Mouse (Mus musculus) MEL (cell line): ENCODE results near the gene Pcca. TPM values are rescaled to one million over a fixed set of nuclear protein-coding genes. Genes with fewer than 3 reads are reported as not detected.

Experiments used
- DNase-seq: peaks from one replicate; pipeline ENCODE4 v3.0.0; 2011; ENCODE audit warnings: low read depth, low spot score
- H3K27ac ChIP-seq: 2 replicates; pipeline ENCODE4 v1.5.1; 2012; ENCODE audit warnings: low read depth, mild to moderate bottlenecking, control low read depth, low read length, moderate library complexity; ENCODE audit not compliant: control insufficient read depth
- H3K27me3 ChIP-seq, 2 experiments: fragments of 150-350 bp in 1 of 2; sonication (generic) in 1 of 2; 2 replicates each; pipeline ENCODE4 v1.6.1; 2012; ENCODE audit warnings: low read length in 2 of 2, mild to moderate bottlenecking in 2 of 2, improper control_type of control experiment in 1 of 2, moderate library complexity in 1 of 2; ENCODE audit not compliant: insufficient read depth in 2 of 2, control insufficient read depth in 1 of 2
- H3K36me3 ChIP-seq, 2 experiments: 2 replicates each; pipeline ENCODE4 v1.6.1; 2012 to 2014; ENCODE audit warnings: low read length in 2 of 2, improper control_type of control experiment in 1 of 2, inconsistent platforms in 1 of 2, mild to moderate bottlenecking in 1 of 2; ENCODE audit not compliant: insufficient read depth in 2 of 2, control insufficient read depth in 1 of 2
- H3K4me1 ChIP-seq, 2 experiments: fragments of 150-350 bp in 1 of 2; sonication (generic) in 1 of 2; 2 replicates each; pipeline ENCODE4 v1.6.1; 2012; ENCODE audit warnings: low read length in 2 of 2, improper control_type of control experiment in 1 of 2, mild to moderate bottlenecking in 1 of 2; ENCODE audit not compliant: insufficient read depth in 2 of 2, control insufficient read depth in 1 of 2
- H3K4me3 ChIP-seq, 2 experiments: fragments of 150-350 bp in 1 of 2; sonication (generic) in 1 of 2; 2 replicates each; pipeline ENCODE4 v1.5.1; 2012; ENCODE audit warnings: low read depth in 2 of 2, low read length in 2 of 2, mild to moderate bottlenecking in 2 of 2, moderate library complexity in 2 of 2, control low read depth in 1 of 2, improper control_type of control experiment in 1 of 2; ENCODE audit not compliant: control insufficient read depth in 1 of 2, insufficient read depth in 1 of 2
- H3K79me2 ChIP-seq: 2 replicates; pipeline ENCODE4 v1.6.1; 2012; ENCODE audit warnings: mild to moderate bottlenecking, low read length, moderate library complexity; ENCODE audit not compliant: control insufficient read depth, poor library complexity, insufficient read depth
- H3K9ac ChIP-seq: 2 replicates; pipeline ENCODE4 v1.6.1; 2012; ENCODE audit warnings: low read depth, mild to moderate bottlenecking, control low read depth, low read length, moderate library complexity; ENCODE audit not compliant: control insufficient read depth, poor library complexity, severe bottlenecking
- H3K9me3 ChIP-seq: fragments of 150-350 bp; sonication (generic); replicated peaks from 2 replicates; pipeline ENCODE4 v1.6.1; 2012; ENCODE audit warnings: mild to moderate bottlenecking, low read length, improper control_type of control experiment, moderate library complexity; ENCODE audit not compliant: insufficient read depth
- CHD1 ChIP-seq: IDR thresholded peaks from 2 replicates; pipeline ENCODE4 v1.6.1; 2012; ENCODE audit warnings: low read depth, mild to moderate bottlenecking, inconsistent platforms, low read length, improper control_type of control experiment
- CHD2 ChIP-seq: IDR thresholded peaks from 2 replicates; pipeline ENCODE4 v1.6.1; 2011; ENCODE audit warnings: low read length, improper control_type of control experiment
- CTCF ChIP-seq, 3 experiments: IDR thresholded peaks in 2 of 3; conservative IDR thresholded peaks in 1 of 3; 2 replicates each; pipeline ENCODE4 v1.5.1; 2011 to 2012; ENCODE audit warnings: low read length in 3 of 3, low read depth in 2 of 3, mild to moderate bottlenecking in 2 of 3, improper control_type of control experiment in 1 of 3, inconsistent platforms in 1 of 3, mixed read lengths in 1 of 3, moderate library complexity in 1 of 3; ENCODE audit not compliant: control insufficient read depth in 1 of 3, insufficient read depth in 1 of 3, poor library complexity in 1 of 3, severe bottlenecking in 1 of 3
- ELF1 ChIP-seq: IDR thresholded peaks from 2 replicates; pipeline ENCODE4 v1.6.1; 2014; ENCODE audit warnings: low read depth, mild to moderate bottlenecking, inconsistent platforms, low read length, improper control_type of control experiment, moderate library complexity
- EP300 ChIP-seq, 2 experiments: IDR thresholded peaks; 2 replicates each; pipeline ENCODE4 v1.6.1; 2011; ENCODE audit warnings: improper control_type of control experiment in 2 of 2, low read length in 2 of 2, low read depth in 1 of 2, mild to moderate bottlenecking in 1 of 2
- ETS1 ChIP-seq: IDR thresholded peaks from 2 replicates; pipeline ENCODE4 v1.6.1; 2012; ENCODE audit warnings: low read depth, mild to moderate bottlenecking, inconsistent platforms, low read length, improper control_type of control experiment, moderate library complexity
- MAZ ChIP-seq: IDR thresholded peaks from 2 replicates; pipeline ENCODE4 v1.6.1; 2012; ENCODE audit warnings: low read depth, mild to moderate bottlenecking, inconsistent platforms, low read length, improper control_type of control experiment
- MEF2A ChIP-seq: IDR thresholded peaks from 2 replicates; pipeline ENCODE4 v1.6.1; 2014; ENCODE audit warnings: low read depth, mild to moderate bottlenecking, inconsistent platforms, low read length, improper control_type of control experiment; ENCODE audit not compliant: poor library complexity, insufficient replicate concordance, severe bottlenecking; ENCODE audit errors: extremely low read depth
- MXI1 ChIP-seq: IDR thresholded peaks from 2 replicates; pipeline ENCODE4 v1.6.1; 2011; ENCODE audit warnings: mild to moderate bottlenecking, low read depth, low read length, improper control_type of control experiment
- NELFE ChIP-seq: IDR thresholded peaks from 2 replicates; pipeline ENCODE4 v1.6.1; 2011; ENCODE audit warnings: low read depth, low read length, improper control_type of control experiment
- POLR2A ChIP-seq, 2 experiments: IDR thresholded peaks; 2 replicates each; pipeline ENCODE4 v1.6.1; 2011 to 2012; ENCODE audit warnings: low read length in 2 of 2, mild to moderate bottlenecking in 2 of 2, control low read depth in 1 of 2, improper control_type of control experiment in 1 of 2, low read depth in 1 of 2, moderate library complexity in 1 of 2; ENCODE audit not compliant: control insufficient read depth in 1 of 2, insufficient read depth in 1 of 2, poor library complexity in 1 of 2
- POLR2AphosphoS5 ChIP-seq: IDR thresholded peaks from 2 replicates; pipeline ENCODE4 v1.6.1; 2012; ENCODE audit warnings: low read depth, borderline replicate concordance, mild to moderate bottlenecking, inconsistent platforms, low read length, moderate library complexity, mixed read lengths
- RAD21 ChIP-seq: IDR thresholded peaks from 2 replicates; pipeline ENCODE4 v1.6.1; 2011; ENCODE audit warnings: mild to moderate bottlenecking, low read depth, low read length, improper control_type of control experiment
- SIN3A ChIP-seq: IDR thresholded peaks from 2 replicates; pipeline ENCODE4 v1.6.1; 2012; ENCODE audit warnings: low read length, improper control_type of control experiment, inconsistent platforms
- TBP ChIP-seq: IDR thresholded peaks from 2 replicates; pipeline ENCODE4 v1.8.0; 2011; ENCODE audit warnings: low read depth, low read length, improper control_type of control experiment
- TCF12 ChIP-seq: IDR thresholded peaks from 2 replicates; pipeline ENCODE4 v1.6.1; 2014; ENCODE audit warnings: low read depth, mild to moderate bottlenecking, inconsistent platforms, low read length, improper control_type of control experiment, moderate library complexity
- UBTF ChIP-seq: IDR thresholded peaks from 2 replicates; pipeline ENCODE4 v1.6.1; 2012; ENCODE audit warnings: low read depth, mild to moderate bottlenecking, inconsistent platforms, low read length, improper control_type of control experiment, moderate library complexity, borderline replicate concordance; ENCODE audit not compliant: insufficient read depth
- USF2 ChIP-seq, 2 experiments: IDR thresholded peaks; 2 replicates each; pipeline ENCODE4 v1.6.1; 2011 to 2012; ENCODE audit warnings: improper control_type of control experiment in 2 of 2, low read length in 2 of 2, borderline replicate concordance in 1 of 2, inconsistent platforms in 1 of 2, low read depth in 1 of 2, mild to moderate bottlenecking in 1 of 2; ENCODE audit not compliant: insufficient read depth in 1 of 2
- ZKSCAN1 ChIP-seq: IDR thresholded peaks from 2 replicates; pipeline ENCODE4 v1.6.1; 2012; ENCODE audit warnings: low read depth, mild to moderate bottlenecking, inconsistent platforms, low read length, improper control_type of control experiment, moderate library complexity
- ZNF384 ChIP-seq: IDR thresholded peaks from 2 replicates; pipeline ENCODE4 v1.6.1; 2012; ENCODE audit warnings: low read depth, mild to moderate bottlenecking, inconsistent platforms, low read length, improper control_type of control experiment
- polyA plus RNA-seq, 2 experiments: library from polyadenylated mRNA; stranded (reverse) in 1 of 2; unstranded in 1 of 2; fragments of >175 nt in 1 of 2; fragments of >200 nt in 1 of 2; gene quantifications; 2 replicates each; pipeline versions ENCODE4 v1.2.1 to v1.2.4; 2012; ENCODE audit warnings: low replicate concordance in 2 of 2, low read depth in 1 of 2; ENCODE audit not compliant: insufficient read length in 2 of 2, insufficient read depth in 1 of 2, missing spikeins in 1 of 2
- total RNA-seq: library from RNA; depleted of rRNA; stranded (reverse); fragments of 300-350 nt; gene quantifications from 2 replicates; pipeline ENCODE4 v1.2.3, GENCODE M21; 2012

Pcca gene
- total and polyA plus RNA-seq, 3 experiments, result 21.2 to 22.7 TPM; not detected in 1

- H3K79me2 ChIP-seq, result no peaks in the 10 kb centered on the region
- no peak for DNase-seq
Observed at GRCm38 (mm10) chr14:122675661-122676060, 141.5 kb downstream of the Pcca start.

GRCm38 (mm10) chr14:122683645-122684044, 149.5 kb downstream of the Pcca start:
- DNase-seq, result no peak
- no peak overlapping the region for H3K9ac ChIP-seq
- peaks cover 0 to 8% of the 10 kb centered on the region in 2 experiments; a peak in 2 of 4 replicates for H3K4me1 ChIP-seq
- H3K9me3 ChIP-seq, result no peaks in the 10 kb centered on the region
- H3K79me2 ChIP-seq, result no peaks in the 10 kb centered on the region
- TF ChIP-seq TBP, result no peak
- TF ChIP-seq MEF2A, result peak; percentile 53; the same call in 1 of the 2 replicates
- TF ChIP-seq EP300 (IDR thresholded peaks at IDR 0.05; ENCODE audit: low read depth in 1 of 2, low read length in 2 of 2), result 0 out of 4 replicates have a peak, but pooled peaks of 1 of the 2 experiments have one; percentile 8
- peak; percentile 47 for TF ChIP-seq ZNF384
- 0 out of 2 replicates have a peak, but pooled peaks have one; percentile 5 for TF ChIP-seq TCF12
- H3K4me3 ChIP-seq, result no peak overlapping the region
- H3K27me3 ChIP-seq, result no peaks in the 10 kb centered on the region
- no peak overlapping the region for H3K27ac ChIP-seq
- no peaks in the 10 kb centered on the region; a peak in 2 of 4 replicates for H3K36me3 ChIP-seq

More at GRCm38 (mm10) chr14:122675661-122676060, 141.5 kb downstream of the Pcca start:
- no peak for TF ChIP-seq RAD21
- no peak for TF ChIP-seq CHD2
- no peak for TF ChIP-seq NELFE
- no peak for TF ChIP-seq ELF1
- no peak for TF ChIP-seq CHD1
- no peak for TF ChIP-seq TBP
- Histone ChIP-seq H3K9me3 (no peaks in the 10 kb centered on the region), H3K36me3 (peaks cover 0 to 3% of the 10 kb centered on the region in 2 experiments; a peak in 3 of 4 replicates), H3K27ac (no peak overlapping the region), H3K27me3 (no peaks in the 10 kb centered on the region), H3K9ac (no peak overlapping the region), H3K4me1 (no peaks in the 10 kb centered on the region), H3K4me3 (no peak overlapping the region)

GRCm38 (mm10) chr14:122684250-122684649, 150.1 kb downstream of the Pcca start:
- Histone ChIP-seq H3K9me3 (no peaks in the 10 kb centered on the region), H3K36me3 (no peaks in the 10 kb centered on the region; a peak in 2 of 4 replicates), H3K27ac (no peak overlapping the region), H3K4me1 (peaks cover 0 to 8% of the 10 kb centered on the region in 2 experiments; a peak in 2 of 4 replicates), H3K79me2 (no peaks in the 10 kb centered on the region), H3K4me3 (no peak overlapping the region), H3K9ac (no peak overlapping the region), H3K27me3 (no peaks in the 10 kb centered on the region)
- peak; percentile 13 for DNase-seq
- TF ChIP-seq USF2 (IDR thresholded peaks at IDR 0.05; ENCODE audit: borderline replicate concordance in 1 of 2, insufficient read depth in 1 of 2, low read depth in 1 of 2, low read length in 2 of 2) (no peak), MAZ (no peak), MXI1 (no peak), UBTF (no peak), POLR2A (IDR thresholded peaks at IDR 0.05; ENCODE audit: control insufficient read depth in 1 of 2, insufficient read depth in 1 of 2, low read depth in 1 of 2, low read length in 2 of 2, poor library complexity in 1 of 2) (no peak), ELF1 (no peak), POLR2AphosphoS5 (no peak), ETS1 (no peak), NELFE (no peak), CTCF (IDR thresholded peaks at IDR 0.05 in 2 of 3, conservative IDR thresholded peaks at IDR 0.05 in 1 of 3; ENCODE audit: control insufficient read depth in 1 of 3, insufficient read depth in 1 of 3, low read depth in 2 of 3, low read length in 3 of 3, poor library complexity in 1 of 3, severe bottlenecking in 1 of 3) (no peak), TCF12 (no peak), SIN3A (no peak), EP300 (IDR thresholded peaks at IDR 0.05; ENCODE audit: low read depth in 1 of 2, low read length in 2 of 2) (no peak), MEF2A (no peak), ZKSCAN1 (no peak)
